Mouse (Mus musculus) A20 (cell line): ENCODE results near the gene Lat2.
"Not testable (repeated sequence)": the region's sequence is repeated elsewhere in the genome, so short reads cannot be mapped to it uniquely, and the experiment has no call there.

Source experiments
- DNase-seq: peaks from one replicate; pipeline ENCODE4 v3.0.0-alpha.2; 2011; ENCODE audit warnings: low read depth, low spot score

The Lat2 gene

DNA sequence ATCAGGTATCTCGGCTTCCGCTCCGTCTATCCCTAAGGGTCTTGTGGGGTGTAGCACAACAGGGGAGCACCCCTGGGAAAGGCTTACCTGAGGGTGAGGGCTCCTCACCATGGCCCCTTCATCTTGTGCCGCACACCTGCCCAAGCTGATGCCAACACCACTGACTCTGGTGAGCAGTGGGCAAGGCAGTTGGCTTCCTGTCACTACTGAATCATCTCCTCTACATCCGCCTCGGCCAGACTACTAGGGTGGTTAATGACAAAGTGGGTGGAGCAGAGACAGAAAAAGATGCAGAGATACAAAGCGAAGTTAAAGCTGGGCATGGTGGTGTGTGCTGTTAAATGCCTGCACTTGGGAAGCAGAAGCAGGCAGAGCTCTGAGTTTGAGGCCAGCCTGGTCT is at the start of gene Lat2:
Gene Lat2 (minus strand): TSS at position 224 of the 400 bp plus-strand sequence.
- DNase-seq = peak; percentile 89

GRCm38 (mm10) chr5:134656708-134657107 is 41.9 kb upstream of the Lat2 start:
- no peak for DNase-seq

DNA sequence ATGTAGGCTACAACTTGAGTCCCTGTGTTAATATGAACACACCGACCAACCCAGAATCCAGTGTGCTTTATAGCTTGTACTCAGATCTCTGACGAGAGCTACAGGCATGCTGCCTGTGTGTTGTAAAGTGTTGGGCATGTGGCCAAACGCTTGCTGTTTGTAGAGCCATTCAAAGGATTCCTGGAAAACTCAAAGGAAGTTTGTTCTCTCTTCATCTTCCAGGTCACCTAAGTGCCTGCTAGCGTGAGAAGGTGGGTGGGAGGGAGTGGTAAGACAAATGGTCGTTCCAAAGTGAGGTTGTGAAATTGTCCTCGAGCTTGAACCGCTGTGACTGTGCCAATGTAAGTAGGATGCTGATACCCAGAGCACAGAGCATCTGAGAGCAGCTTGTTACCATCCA is 37.2 kb upstream of the Lat2 start:
- DNase-seq = no peak

DNA sequence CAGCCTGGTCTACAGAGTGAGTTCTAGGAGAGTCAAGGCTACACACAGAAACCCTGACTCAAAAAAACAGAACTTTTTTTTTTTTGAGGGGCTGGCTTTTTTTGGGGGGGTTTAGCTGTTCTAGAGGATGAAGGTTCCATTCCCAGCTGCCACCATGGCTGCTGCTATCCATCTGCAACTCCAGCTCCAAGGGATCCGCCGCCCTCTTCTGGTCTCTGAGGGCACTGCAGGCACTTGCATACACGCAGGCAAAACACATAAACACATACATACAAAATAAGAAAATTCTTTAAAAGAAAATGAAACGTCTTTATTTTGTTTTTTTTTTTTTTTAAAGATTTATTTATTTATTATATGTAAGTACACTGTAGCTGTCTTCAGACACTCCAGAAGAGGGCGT is 36.1 kb upstream of the Lat2 start:
- peak; percentile 66 for DNase-seq

DNA sequence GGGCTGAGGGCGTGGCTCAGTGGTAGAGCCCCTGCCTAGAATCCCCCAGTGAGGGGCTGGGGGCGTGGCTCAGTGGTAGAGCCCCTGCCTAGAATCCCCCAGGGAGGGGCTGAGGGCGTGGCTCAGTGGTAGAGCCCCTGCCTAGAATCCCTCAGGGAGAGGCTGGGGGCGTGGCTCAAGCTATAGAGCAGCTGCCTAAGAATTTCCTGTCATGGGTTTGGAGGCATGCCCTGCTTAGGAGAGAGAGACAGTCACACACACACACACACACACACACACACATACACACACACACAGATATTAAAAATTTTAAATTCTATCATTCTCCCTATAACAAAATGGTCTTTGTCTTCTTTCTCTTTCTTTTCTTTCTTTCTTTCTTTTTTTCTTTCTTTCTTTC is 34.2 kb upstream of the Lat2 start:
- DNase-seq = not testable (repeated sequence)

DNA sequence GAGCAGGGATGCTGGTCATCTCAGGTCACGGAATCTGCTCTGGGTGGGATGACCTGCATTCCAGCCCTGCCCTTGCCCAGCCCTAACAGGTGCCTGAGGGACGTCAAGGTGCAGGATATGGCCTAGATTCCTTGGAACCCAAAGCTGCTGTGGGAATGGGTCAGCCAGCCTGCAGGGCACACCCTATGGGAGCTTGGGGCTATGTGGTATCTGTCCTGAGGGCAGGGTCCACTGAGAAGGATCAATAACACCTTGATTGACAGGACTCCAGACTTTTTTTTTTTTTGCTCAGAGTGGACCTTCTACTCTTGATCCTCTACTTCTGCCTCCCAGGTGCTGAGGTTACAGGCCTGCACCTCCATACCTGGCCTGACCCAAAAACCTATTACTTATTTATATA is 32.6 kb upstream of the Lat2 start:
- no peak for DNase-seq

GRCm38 (mm10) chr5:134646461-134646860 is 31.6 kb upstream of the Lat2 start:
- DNase-seq = no peak

- DNase-seq = no peak
Observed at GRCm38 (mm10) chr5:134644643-134645118, 29.9 kb upstream of the Lat2 start.

GRCm38 (mm10) chr5:134644121-134644520 is 29.3 kb upstream of the Lat2 start:
- no peak for DNase-seq

DNA sequence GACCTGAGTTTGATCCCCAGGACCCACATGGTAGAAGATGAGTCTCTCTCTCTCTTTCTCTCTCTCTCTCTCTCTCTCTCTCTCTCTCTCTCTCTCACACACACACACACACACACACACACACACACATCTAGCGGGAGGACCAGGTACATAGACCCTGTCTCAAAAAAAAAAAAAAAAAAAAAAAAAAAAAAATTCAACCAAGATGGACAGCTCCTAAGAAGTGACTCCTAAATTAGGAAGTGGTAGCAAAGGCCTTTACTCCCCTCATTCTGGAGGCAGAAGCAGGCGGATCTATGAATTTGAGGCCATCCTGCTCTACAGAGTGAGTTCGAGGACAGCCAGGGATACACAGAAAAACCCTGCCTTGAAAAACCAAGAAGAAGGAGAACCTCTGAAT is 25.5 kb upstream of the Lat2 start:
- DNase-seq = no peak

- peak; percentile 98 for DNase-seq
Observed at GRCm38 (mm10) chr5:134639269-134639682, 24.5 kb upstream of the Lat2 start, which contains the start of gene Eif4h. Gene Eif4h (minus strand): TSS chr5:134639490.

DNA sequence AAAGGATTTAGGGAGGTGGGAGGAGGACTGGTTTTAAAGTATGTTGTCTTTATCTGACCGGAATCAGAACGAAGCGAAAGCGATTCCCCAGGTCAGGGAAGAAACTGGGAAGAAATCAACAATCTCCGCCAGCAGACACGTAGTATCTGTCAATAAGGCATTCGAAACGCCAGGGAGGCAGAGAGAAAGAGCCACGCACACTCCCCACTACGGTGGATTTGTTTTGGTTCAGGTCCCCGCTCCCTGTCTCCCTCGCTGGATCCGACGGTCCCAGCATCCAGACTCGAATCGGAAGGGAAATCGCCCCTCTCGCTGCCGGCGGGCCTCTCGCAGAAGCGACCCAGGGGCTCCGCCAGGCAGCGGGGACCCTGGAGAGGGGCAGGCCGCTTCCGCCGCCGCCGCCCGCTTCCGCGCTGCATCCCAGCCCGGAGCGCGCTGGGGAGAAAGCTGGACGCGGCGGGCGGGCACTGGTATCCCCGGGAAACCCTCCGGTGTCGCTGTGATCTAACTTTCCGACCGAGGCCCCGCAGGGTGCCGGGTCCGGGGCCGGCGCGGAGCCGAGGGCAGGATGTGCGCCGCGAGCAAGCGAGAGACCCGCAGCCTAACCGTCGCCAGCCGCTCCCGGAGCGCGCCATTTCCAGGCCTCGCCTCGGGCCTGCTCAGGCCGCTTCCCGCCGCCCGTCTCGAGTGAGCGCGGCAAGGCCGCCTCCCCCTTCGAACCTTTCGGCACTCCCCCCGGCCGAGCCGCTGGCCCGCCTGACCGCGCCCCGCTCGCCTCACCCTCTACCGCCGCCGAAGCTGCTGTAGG is 23.8 kb upstream of the Lat2 start:
- no peak for DNase-seq

GRCm38 (mm10) chr5:134637820-134638367 is 23.1 kb upstream of the Lat2 start:
- peak; percentile 35 for DNase-seq

DNA sequence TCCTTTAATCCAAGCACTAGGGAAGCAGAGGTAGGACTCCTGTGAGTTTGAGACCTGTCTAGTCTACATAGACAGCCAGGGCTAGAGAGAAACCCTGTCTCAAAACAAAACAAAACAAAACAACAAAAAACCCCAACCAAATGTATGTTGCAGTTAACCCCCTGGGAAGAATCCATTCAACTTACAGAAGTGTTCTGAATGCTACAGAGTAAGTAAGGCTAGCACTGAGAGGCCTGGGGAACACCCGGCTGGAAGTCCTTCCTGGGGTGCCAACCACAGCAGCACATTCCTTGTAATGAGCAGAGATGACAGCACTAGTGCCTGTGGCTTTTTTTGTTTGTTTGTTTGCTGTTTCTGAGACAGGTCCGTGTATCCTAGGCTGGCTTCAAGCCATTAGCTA is 18.0 kb upstream of the Lat2 start:
- DNase-seq = no peak

GRCm38 (mm10) chr5:134630835-134631234 is 16.0 kb upstream of the Lat2 start:
- DNase-seq = no peak

GRCm38 (mm10) chr5:134629508-134629907 is 14.7 kb upstream of the Lat2 start:
- no peak for DNase-seq

GRCm38 (mm10) chr5:134622069-134622468 is 7.2 kb upstream of the Lat2 start:
- DNase-seq = no peak

GRCm38 (mm10) chr5:134621099-134621640 is 6.3 kb upstream of the Lat2 start:
- DNase-seq = no peak

GRCm38 (mm10) chr5:134620457-134620856 is 5.6 kb upstream of the Lat2 start:
- DNase-seq = no peak

DNA sequence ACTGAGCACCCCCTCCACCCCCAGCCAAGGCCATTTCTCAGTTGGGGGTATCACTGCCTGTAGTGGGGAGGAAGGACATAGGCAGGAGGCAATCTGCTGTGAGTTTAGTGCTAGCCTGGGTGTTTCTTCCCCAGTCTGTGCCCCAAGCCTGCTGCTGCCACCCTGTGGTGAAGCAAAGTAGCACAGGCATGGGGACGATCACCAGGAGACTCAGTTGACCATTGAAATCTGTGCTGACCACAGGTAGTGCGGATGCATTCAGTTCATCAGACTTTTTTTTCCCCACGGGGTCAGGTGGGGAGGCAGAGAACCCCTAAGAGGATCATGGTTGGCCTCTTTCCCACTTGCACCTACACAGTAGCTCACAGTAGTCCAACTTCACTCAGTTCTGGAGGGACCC is 2.2 kb upstream of the Lat2 start:
- DNase-seq = peak; percentile 72

GRCm38 (mm10) chr5:134615780-134616179 is 955 bp upstream of the Lat2 start:
- peak; percentile 37 for DNase-seq

GRCm38 (mm10) chr5:134615380-134615779 is 555 bp upstream of the Lat2 start:
- no peak for DNase-seq

DNA sequence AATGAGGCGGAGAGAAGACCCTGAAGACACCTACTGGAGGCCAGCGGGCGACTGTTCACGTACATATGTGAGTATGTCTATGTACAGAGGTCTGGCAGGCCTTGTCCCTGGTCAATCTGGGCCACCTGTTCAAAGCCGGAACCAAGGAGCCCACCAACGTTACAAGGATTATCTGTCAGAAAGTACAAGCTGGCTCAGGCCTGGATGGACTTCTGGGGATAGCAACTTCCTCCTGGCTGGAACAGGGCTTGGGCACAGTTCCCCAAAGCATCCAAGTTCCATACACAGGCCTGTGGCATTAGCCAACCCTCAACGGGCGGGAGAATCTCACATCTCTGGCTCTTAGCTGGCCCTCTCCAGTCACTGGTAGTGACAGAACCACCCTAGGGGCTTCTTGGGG is 529 bp downstream of the Lat2 start:
- DNase-seq = no peak
